Mouse (Mus musculus) CD4-positive helper T cell, adult 2 months (primary cell): ENCODE measurements around the gene Mogs.

Experiments used
- DNase-seq: peaks from one replicate; pipeline ENCODE4 v3.0.0-alpha.2; 2012; ENCODE audit warnings: low read depth, missing footprints, low spot score

Mogs gene

DNA sequence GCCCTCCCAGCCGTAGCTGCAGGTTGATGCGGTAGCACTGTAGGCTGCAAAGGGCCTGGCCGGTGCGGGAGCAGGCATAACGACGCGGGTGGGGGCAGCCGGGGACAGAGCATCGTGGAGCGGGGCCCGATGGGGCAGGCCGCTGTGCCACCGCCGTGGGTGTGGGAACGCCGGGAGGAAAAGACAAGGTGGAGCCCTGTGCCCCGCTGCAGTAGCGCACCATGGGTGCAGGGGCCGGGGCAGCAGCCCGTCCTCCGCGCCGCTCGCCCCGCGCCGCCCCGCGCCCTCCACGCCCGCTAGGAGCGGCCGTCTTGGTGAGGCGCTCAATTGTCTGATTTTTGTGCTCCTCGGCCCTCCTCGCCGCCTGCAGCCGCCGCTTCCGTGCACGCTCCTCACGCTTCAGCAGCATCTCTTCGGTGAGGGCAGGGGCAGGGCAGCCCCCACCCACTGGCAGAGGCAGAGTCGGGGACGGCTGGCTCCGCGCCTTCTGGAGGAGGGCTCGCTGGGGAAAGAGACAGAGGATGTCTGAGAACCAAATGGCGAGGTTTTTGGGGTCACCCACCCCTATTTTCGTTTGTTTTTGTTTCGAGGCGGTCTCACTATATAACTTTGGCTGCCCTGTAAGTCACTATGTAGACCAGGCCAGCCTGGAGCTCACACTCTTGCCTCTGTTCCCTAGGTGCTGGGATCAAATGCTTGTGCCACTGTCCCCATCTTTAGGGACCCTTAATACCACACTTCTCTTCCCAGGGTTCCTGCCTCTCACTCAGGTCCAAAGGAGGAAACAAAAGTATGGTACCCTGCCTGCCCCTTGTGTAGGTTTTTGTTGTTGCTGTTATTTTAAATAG lies 6.8 kb downstream of the Mogs start:
- no peak for DNase-seq

DNA sequence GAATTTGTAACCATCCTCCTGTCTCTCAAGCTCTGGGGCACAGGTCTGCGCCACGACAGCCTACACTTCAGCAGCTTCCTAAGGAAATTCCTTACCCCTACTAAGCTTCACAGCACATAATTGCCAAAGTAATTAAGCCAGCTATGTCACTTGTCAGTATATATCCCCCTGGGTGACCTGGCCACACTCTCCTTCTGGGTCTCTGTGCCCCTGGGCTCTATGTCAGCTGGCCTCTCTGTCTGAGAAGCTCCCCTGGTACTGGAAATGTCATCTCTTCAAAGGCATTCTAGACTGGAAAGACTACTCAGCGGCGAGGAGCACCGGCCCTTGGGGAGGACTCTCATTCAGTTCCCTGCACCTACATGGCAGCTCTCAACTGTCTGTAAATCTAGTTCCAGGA lies 7.7 kb downstream of the Mogs start:
- DNase-seq: no peak

DNA sequence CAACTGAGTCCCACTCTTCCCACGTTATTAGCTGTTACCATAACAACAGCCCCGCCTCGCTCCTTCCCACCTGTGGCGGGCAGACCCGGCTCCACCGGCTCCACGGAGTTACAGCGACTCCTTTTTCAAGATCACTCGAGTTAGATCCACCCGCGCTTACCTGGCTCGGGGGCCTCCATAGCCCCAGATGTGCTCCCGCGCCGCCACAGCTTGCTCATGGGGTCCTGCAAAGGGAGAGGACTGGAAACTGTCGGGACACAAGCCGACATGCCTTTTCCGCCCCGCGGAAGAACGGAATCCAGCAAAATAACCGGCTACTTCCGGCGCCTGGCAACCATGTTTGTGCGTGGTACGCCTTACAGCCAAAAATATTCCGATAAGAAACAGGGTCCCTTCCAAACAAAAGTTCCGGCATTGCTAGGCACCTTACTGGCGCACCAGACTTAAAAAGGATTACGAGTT lies 9.6 kb downstream of the Mogs start:
- DNase-seq: peak; percentile 96

DNA sequence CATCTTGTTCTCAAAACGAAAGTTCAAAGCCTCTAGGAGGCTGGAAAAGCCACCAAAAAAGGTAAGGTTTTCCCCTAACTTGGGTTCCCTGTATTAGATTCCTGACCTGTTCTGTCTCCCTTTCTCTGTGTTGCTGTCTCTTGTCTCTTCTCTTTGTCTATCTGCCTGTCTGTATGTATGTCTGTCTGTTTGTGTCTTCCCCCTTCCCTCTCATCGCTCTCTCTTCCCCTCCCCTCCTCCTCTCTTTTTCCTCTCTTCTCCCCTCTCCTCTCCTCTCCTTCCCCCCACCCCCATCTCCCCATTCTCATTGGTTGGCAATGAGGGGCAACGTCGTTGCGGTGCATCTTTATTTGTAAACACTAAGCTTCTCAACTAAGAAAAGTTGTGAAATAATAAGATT lies 10.0 kb downstream of the Mogs start, which contains the start of gene Ino80b:
Ino80b (minus strand) TSS at position 101 of the 400 bp plus-strand sequence.
- no peak for DNase-seq

DNA sequence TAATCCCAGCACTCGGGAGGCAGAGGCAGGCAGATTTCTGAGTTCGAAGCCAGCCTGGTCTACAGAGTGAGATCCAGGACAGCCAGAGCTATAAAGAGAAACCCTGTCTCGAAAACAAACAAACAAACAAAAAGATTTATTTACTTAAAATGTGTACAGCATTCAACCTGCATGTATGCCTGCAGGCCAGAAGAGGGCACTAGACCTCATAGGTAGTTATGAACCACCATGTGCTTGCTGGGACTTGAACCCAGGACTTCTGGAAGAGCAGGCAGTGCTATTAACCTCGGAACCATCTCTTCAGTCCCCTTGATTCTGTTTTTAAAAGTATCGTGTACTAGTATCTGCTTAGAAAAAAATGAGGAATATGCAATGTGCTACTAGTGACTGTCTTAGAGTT lies 12.1 kb downstream of the Mogs start:
- no peak for DNase-seq

DNA sequence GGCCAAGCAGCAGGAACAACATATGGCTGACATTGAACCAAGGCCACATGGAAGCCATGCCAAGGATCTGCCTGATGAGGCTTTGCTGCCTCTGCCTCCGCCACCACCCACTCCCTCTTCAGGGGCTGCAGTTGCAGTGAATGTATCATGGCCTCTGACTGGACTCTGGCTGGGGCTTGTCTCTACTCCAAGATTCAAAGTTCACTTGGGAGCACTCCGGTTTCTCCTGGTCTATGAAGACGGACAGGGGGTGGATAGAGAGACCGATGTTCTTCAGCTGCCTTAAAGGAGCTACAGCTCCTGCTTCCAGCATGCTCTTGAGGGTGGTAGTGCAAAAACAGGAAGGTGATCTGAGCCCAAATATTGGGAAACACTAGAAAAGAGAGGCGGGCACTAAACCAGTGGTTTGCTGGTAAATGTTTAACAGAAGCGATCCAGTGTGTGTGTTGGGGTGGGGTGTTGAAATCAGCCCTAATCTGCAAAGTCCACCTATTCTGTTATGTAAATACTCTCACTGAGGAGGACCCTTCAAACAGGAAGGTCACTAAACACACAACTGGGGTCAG lies 16.3 kb downstream of the Mogs start:
- no peak for DNase-seq

DNA sequence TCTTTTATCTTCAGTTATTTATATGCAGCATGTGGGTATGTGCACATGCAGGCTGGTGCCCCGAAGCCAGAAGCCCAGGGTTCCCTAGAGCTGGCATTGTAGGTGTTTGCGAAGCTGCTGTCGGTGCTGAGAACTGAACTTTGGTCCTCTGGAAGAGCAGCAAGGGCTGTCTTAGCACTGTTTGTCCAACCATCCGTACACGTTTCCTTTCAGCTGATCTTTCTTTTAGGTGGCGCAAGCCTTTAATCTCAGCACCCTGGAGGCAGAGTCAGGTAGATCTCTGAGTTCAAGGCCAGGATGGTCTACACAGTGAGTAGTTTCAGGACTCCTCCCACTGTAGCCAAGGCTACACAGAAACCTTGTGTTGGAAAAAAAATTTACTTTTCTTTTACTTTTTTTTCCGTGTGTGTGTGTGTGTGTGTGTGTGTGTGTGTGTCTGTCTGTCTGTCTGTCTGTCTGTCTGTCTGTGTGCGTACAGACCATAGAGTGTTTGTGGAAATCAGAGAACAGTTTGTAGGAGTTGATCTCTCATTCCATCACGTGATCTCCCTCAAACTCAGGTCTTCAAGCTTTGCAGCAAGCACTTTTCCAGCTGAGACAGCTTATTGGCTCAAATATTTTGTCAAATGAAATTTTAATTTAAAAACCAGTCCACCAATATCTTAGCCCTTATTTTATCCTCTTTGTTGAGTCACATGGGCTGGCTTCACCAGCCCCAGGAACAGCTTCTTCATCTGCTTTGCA lies 17.1 kb downstream of the Mogs start:
- no peak for DNase-seq

DNA sequence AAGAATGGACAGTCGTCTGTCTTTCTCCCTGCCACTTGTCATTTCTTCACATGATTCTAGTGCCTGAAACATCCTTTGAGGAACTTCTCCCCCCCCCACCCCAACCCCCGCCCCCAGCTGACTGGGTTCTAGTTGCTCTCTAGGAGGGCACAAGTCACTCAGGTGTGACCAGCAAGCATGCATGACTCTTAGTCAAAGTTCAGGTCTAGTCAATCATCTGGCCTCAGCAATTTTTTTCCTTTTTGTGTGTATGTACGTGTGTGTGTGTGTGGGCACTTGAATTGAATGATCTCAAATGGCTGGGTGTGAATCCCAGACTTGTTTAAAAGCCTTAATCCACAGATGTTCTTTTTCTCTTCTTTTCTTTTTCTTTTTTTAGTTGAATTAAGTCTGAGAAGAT lies 18.9 kb downstream of the Mogs start:
- DNase-seq: no peak

DNA sequence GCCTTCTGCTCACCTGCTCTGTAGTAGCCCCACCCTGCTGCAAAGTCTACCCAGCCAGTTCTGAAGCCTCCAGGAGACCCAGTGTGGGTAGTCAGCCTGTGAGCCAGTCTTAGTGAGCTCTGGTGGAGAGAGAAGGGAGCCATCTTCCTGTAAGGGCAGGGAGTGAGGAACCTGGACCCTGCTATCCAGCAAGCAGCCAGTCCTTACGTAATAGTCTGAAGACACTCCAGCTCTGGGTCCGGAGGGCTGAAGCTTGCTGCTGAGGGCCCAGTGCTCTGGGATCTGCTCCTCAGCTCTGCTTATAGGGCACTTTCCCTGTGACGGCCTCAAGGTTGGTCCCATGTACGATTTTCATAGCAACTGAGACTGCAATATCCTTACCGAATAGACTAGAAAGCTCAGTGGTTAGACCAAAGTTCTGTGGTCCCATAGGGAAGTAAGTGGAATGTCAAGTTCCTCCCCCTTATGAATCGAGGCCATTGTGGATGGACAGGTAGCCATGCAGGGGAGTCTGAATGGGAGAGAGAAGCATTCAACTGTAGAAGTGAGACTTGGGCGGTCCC lies 19.7 kb downstream of the Mogs start, which contains the start of gene Rtkn:
Rtkn (plus strand) TSS at position 513 of the 563 bp plus-strand sequence.
- no peak for DNase-seq

DNA sequence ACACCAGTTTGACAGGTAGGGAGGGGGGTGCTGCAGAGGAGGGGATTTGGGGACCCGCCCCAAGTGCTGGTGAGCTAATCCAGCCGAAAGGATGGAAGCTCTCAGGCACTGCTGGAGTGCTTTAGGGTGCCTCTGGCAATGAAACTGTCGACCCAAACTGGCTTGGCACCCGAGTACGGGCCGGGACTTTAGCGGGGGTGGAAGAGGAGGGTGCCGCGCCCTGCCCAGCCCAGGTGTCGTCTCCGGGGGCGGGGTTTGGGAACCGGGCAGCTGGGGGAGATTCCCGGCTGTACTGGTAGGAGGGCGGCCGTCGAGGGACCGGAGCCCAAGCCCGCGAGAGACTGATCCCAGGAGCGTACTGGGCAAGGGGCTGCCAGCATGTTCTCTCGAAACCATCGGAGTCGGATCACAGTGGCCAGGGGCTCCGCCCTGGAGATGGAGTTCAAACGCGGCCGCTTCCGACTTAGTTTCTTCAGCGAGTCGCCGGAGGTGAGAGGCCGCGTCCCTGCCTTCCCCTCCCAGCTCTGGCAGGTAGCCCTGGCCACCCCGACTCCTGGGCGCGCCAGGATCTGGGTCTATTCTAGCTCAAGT lies 20.4 kb downstream of the Mogs start:
- no peak for DNase-seq

DNA sequence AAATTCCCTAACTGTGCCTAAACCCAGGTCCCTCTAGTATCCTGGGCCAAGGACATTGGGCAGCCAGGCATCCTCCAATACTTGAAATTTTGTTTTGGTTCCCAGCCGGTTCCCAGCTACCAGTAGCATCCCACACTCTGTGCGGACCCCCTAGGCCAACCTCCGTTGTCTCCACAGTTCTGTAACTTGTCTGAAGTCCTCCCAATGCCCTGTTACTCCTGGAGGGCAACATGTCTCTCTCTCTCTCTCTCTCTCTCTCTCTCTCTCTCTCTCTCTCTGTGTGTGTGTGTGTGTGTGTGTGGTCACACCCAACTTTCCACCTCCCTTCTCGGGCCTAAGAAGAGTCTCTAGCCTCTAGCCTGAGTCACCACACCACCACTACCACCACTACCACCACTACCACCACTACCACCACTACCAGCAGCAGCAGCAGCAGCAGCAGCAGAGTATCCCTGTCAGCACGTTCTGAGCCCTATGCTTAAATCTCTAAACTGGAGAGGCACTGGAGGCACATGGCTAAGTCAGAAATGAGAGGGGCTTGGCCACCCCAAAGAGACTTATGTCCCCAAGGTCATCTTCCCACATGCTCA lies 21.1 kb downstream of the Mogs start:
- DNase-seq: no peak

DNA sequence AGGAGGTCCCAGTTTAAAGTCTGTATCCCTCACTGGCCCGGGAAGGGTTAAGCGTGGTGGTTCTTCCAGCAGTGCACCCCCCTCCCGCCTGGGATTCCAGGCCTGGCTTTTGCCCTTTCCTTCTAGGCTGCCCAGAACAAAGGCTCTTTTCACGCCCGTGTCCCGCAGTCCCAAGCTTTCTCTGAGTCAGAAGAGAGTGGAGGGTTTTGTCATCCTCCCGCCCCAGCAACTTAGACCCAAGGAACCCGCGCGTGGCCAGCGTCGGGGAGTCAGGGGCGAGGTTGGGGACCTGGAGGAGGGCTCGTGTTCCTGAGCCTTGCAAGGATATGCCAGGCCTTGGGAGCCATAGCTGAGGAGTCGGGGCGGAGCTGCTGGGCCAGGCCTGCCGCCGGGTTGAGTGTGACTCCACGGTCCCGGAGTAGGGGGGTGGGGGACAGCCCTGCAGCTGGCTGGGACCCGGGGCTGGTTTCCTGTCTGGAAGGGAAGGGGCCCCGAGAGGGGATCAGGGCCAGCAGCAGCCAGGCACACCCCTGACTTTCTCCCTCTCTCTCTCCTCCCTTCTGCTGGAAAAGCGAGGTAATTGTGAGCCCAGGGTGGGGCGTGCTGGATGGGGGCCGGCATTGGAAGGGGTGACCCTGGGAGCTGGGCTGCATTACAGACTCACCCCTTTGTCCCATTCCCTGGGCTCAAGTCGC lies 21.7 kb downstream of the Mogs start:
- no peak for DNase-seq

DNA sequence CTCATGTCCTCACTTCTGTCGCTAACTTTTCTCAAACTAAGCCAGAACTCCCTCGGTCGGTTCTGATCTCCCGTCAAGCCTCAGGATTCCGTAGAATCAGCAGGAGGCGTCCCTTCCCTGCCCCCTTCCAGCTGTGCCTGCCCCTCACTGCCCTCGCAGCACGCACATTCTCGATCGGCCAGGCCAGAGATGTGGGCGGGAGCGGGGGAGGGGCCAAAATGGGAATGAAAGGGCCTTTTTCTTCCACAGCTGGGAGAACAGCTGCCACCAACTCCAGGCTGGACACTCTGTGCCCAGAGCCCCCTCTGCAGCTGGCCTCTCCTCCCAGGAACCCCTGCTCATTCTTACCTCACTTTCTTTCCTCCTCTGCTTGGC lies 22.3 kb downstream of the Mogs start:
- no peak for DNase-seq

DNA sequence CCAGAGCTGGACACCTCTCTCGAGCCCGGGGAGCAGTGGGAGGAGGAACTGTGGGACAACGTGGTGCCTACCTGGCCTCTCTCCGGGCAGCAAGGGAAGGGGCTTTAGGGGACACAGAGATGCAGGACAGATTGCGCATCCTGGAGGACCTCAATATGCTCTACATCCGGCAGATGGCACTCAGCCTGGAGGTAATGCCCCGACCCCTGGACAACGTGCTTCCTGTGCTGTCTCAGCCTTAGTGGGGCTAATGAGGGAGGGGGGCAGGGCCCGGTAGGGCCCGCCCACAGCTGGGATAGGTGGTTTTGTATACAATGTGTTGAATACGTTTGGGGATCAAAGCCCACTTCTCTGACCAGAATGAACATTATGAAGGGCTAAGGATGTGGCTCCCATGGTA lies 22.8 kb downstream of the Mogs start:
- DNase-seq: no peak

DNA sequence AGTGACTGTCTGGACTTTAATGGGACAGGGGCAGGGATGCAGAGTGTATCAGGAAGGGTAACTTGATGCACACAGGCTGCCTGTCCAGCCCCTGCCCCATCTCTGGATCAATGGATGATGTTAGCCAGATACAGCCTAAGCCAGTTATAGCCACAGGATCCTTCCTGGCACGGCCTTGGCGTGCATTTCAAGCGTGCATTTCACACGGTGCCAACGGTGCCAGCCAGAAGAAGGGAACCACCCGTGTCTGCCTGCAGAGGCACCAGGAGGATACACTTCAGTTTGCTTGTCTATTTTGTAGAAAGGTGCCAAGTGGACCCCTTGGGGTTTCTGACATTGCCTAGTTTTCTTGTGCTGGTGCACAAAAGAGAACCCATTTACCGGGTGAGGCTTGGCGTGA lies 24.7 kb downstream of the Mogs start:
- no peak for DNase-seq

DNA sequence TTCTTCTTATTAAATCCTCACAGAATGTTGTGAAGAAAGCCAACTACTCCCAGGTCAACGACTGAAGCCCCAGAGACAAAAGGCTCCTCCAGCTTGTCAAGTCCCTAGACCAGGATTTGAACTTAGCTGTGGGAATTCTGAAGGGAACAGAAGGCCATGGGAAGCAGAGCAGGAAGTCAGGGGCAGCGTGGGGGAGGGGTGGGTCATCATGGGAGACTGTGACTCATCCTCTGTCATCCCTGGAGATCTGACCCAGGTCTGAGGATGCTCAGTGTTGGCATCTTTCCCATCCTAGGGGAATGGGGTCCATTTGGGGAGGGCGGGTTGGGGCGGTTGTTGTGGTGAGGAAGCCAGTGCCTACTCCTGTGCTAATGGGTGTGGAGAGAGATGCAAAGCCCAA lies 26.3 kb downstream of the Mogs start:
- DNase-seq: no peak

DNA sequence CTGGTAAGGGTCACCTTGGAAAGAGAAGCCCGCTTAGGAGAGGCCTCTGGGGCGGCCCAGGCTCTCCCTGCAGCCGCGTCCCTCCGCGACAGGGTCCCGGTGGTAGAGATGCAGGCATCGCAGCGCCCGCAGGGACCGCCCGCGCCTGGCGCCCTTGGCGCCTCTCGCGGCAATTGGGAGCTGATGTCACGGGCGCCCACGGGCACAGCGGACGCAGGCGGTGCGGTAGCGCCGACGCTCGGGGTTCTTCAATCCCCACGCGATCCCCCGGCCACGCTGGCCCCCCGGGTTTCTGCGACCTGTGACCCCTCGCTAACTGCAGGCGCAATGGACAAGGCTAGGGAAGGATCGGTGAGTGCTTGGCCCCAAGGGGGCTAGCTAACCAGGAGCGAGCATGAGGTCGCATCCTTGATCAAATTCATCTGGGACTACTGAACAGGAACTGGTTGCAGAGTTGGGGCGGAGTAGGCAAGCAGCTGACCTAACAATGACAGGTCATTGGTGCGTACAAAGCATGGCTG lies 27.0 kb downstream of the Mogs start:
- no peak for DNase-seq

DNA sequence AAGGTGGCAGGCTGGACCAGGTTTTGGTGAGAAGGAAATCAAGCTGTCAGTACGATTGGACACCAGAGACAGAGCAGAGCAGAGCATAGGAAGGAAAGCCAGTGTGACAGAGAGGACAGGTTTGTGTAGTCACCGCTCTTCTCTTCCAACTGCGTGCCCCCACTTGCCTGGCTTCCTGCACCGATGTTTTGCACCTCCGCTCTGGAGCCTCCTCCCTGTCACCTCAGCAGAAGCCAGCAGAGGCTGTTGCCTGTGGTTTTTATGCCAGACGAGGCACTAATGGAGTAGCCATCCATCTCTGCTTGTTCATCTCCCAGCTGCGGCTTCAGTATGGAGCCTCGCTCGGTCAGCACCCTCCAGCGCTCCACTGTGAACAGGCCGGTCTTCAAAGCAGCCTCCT lies 27.6 kb downstream of the Mogs start:
- DNase-seq: no peak

DNA sequence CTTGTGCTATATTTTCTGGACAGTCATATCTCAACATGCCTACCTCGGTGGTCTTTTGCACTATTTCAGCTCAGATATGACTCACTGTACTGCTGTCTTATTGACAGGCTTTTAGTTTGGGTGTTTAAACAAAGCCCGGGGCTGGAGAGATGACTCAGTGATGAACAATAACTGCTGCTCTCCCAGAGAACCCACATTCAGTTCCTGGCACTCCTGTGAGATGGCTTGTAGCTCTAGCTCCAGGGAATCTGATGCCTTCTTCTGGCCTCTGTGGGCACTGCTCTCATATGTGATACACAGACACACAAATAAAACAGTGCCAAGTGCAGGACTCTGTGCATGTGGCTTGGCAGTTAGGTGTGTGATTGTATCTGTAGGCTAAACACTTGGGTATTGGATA lies 29.9 kb downstream of the Mogs start:
- no peak for DNase-seq

DNA sequence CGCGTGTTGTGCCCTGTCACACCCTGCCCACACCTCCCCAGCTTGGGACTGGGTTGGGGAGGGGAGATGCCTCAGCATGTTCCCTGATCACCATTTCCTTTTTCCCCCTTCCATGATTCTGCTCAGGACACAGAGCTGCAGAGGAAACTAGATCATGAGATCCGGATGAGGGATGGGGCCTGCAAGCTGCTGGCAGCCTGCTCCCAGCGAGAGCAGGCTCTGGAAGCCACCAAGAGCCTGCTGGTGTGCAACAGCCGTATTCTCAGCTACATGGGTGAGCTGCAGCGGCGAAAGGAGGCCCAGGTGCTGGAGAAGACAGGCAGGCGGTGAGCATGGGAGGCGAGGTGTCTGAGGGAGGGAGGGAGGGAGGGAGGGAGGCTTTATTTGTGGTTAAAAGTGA lies 30.5 kb downstream of the Mogs start:
- DNase-seq: no peak

DNA sequence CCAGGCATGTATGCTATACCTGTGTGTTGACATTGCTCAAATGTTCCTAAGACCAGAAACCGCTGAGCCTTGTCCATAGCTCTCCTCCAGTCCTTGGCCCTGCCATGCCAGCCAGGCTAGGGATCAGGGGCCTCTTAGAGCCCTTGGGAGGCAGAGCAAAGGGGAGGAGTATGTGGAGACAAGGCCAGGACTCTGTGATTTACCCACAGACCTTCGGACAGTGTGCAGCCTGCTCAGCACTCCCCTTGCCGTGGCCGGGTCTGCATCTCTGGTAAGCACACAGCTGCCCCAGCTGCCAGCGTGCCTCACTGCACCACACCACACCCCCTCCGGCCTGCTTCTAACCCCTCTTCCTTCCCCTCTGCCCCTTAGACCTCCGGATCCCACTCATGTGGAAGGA lies 32.0 kb downstream of the Mogs start:
- DNase-seq: no peak
